Mouse (Mus musculus): ENCODE measurements around the gene Ubxn7.

DNA sequence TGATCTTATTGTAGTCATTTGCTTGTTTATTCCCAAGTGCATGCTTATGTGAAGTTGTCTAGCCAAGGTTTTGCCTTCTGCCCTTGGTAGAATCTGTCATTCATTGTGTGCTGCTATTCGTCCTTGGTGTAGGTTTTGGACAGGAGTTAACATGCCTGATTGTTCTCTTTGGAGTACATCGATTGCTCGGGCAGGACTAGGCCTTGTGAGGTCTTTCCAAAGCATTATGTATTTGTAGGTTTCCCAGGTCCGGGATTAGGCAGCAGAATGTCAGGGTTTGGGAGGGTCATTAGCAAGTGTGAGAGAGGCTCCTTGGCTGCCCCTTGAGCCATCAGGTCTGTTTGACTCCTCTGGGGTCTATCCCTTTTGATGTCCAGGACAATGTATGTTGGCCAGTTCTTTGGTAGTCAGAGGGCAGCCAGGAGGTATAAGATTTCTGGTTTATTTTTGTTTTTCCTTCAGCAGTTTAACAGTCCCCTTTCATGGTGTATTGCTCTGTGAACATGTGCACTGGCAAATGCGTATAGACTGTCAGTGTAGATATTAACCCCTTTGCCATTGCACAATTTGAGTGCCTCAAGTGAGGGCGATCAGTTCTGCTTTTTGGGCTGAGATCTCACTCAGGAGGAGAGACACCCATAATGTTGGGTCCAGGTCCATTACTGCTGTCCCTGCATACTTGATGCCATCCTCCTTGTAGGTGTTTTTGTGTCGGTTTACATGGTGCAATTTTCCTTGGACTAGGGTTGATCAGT lies 4.1 kb downstream of the Ubxn7 start:
- TF ChIP-seq MYOG (IDR thresholded peaks at IDR 0.05; ENCODE audit: control insufficient read depth in 1 of 3, insufficient read depth in 1 of 3, insufficient read length in 2 of 3, low read depth in 2 of 3) (no peak), POLR2AphosphoS2 (IDR thresholded peaks at IDR 0.05; ENCODE audit: insufficient read length, low read depth) (no peak), POLR2A (IDR thresholded peaks at IDR 0.05; ENCODE audit: insufficient read length, low read depth) (no peak), MAX (IDR thresholded peaks at IDR 0.05; ENCODE audit: low read depth) (no peak)
